Mouse (Mus musculus) midbrain, embryonic 16.5 days (tissue): ENCODE measurements at regions not wholly inside any gene's neighbourhood (a gene's known extent, or its start where the extent isn't known, plus 50 kb on each side); places are given as distances from the start of the nearest gene placed in this dataset.

Experiments
- ATAC-seq: fragments of 200-750 bp; cut with Nextera tagmentation; 2 replicates; pipeline ENCODE4 v1.8.0; 2017; ENCODE audit warnings: moderate TSS enrichment
- H3K27ac ChIP-seq: fragments of 300-500 bp; sonication (generic); 2 replicates; pipeline ENCODE4 v1.5.1; 2014; ENCODE audit warnings: mild to moderate bottlenecking, low read length, mixed read lengths
- H3K27me3 ChIP-seq: fragments of 300-500 bp; sonication (generic); 2 replicates; pipeline ENCODE4 v1.6.1; 2014; ENCODE audit warnings: low read depth, low read length, mixed read lengths; ENCODE audit not compliant: control insufficient read depth, insufficient read depth
- H3K36me3 ChIP-seq: fragments of 300-500 bp; sonication (generic); 2 replicates; pipeline ENCODE4 v1.6.1; 2014; ENCODE audit warnings: mild to moderate bottlenecking, low read length, moderate library complexity, mixed read lengths; ENCODE audit not compliant: control insufficient read depth, insufficient read depth
- H3K4me1 ChIP-seq: fragments of 300-500 bp; sonication (generic); 2 replicates; pipeline ENCODE4 v1.6.1; 2014; ENCODE audit warnings: mild to moderate bottlenecking, low read length, mixed read lengths; ENCODE audit not compliant: control insufficient read depth, insufficient read depth
- H3K4me2 ChIP-seq: fragments of 300-500 bp; sonication (generic); 2 replicates; pipeline ENCODE4 v1.6.1; 2014; ENCODE audit warnings: mild to moderate bottlenecking, low read length, mixed read lengths
- H3K4me3 ChIP-seq: fragments of 300-500 bp; sonication (generic); 2 replicates; pipeline ENCODE4 v1.5.1; 2014; ENCODE audit warnings: low read depth, mild to moderate bottlenecking, low read length, moderate library complexity, mixed read lengths
- H3K9ac ChIP-seq: fragments of 300-500 bp; sonication (generic); 2 replicates; pipeline ENCODE4 v1.6.1; 2014; ENCODE audit warnings: low read depth, low read length, mixed read lengths
- H3K9me3 ChIP-seq: fragments of 300-500 bp; sonication (generic); replicated peaks from 2 replicates; pipeline ENCODE4 v1.6.1; 2014; ENCODE audit warnings: mild to moderate bottlenecking, low read length, mixed read lengths; ENCODE audit not compliant: control insufficient read depth, poor library complexity, severe bottlenecking
- WGBS: fragments of 180-500 bp; shearing (Covaris S2); extraction: QIAGEN DNeasy Blood & Tissue Kit; methylation state at CpG from one replicate; pipeline ENCODE4 v1.1.7; 2014; 5-methylcytosine and 5-hydroxymethylcytosine counted together

DNA sequence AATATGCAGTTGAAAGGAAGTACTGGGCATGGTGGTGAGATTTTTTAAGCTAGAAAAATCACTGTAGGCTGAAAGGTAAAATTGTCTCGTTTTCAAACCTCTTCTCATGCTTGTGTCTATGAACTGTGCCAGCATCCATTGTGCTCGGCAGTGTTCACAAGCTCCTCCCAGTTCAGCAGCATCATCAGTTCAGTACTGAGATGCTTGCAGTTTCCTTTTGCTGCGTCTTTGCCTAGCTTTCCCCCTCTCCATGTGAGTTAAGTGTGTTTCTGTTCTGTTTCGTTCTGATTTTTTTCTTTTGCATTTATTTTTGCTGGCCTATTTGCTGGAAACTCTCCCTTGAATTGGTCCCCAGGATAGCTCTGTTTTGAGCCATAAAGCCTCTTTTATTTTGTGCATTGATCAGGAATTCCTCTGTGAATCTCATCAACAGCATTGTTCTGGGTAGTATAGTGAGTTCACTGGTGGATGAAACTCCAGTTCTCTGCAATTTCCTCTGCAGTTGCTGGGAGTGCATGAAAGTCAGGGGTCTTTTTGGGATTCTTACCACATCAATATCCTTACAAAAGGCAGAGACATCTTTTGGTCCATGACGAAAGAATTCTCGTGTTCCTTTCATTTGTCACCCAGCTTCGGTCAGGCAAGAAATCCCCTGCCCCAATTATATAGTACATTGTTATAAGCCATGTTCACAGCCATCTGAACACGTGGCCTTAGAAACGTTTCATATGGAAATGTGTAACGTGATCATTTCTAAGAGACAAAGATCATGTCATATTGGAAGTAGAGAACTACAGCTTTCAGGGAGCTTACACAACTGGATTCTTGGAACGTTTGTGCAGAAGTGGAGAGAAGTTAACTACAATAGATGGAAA lies 326.2 kb upstream of the Frg1 start:
- Histone ChIP-seq H3K27ac (no peak overlapping the region), H3K9me3 (no peaks in the 10 kb centered on the region), H3K36me3 (no peaks in the 10 kb centered on the region), H3K4me2 (peak overlapping the region; percentile 37), H3K4me3 (no peak overlapping the region), H3K4me1 (peaks cover 3% of the 10 kb centered on the region; the same call in 1 of the 2 replicates), H3K27me3 (no peaks in the 10 kb centered on the region), H3K9ac (no peak overlapping the region)
- peak; percentile 85; the same call in 1 of the 2 replicates for ATAC-seq
- 26% methylated on average over 11 of the region's 11 CpGs for WGBS

DNA sequence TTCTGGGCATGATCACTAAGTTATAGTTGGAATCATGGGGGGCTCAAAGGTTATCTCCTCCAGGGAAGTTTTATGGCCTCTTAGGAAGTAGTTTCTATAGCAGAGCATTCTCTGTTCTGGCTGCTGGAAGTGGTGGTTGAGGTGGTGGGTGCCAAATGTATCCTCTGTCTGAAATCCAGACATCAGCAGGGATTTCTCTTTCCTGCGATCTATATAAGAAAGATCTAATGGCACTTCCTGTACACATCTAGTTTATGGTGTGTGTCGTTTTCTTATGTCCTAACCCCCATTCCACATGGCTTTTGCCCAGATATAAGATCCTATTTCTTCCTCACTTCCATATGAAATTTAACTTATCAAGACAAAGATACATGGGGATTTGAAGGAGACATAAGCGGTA lies 300.1 kb upstream of the Frg1 start:
- Histone ChIP-seq H3K9me3 (no peaks in the 10 kb centered on the region), H3K4me3 (no peak overlapping the region), H3K4me1 (no peaks in the 10 kb centered on the region), H3K4me2 (no peak overlapping the region), H3K36me3 (no peaks in the 10 kb centered on the region), H3K9ac (no peak overlapping the region), H3K27ac (no peak overlapping the region), H3K27me3 (no peaks in the 10 kb centered on the region)
- ATAC-seq, result no peak
- WGBS, result 97% methylated on average over 3 of the region's 3 CpGs

- no peaks in the 10 kb centered on the region for H3K27me3 ChIP-seq
- no peaks in the 10 kb centered on the region for H3K36me3 ChIP-seq
- WGBS, result 23% methylated on average over 4 of the region's 4 CpGs
- H3K9me3 ChIP-seq, result no peaks in the 10 kb centered on the region
- peak; percentile 91 for ATAC-seq
- H3K27ac ChIP-seq, result no peak overlapping the region
- H3K4me3 ChIP-seq, result no peak overlapping the region
- H3K4me1 ChIP-seq, result no peaks in the 10 kb centered on the region
- H3K9ac ChIP-seq, result no peak overlapping the region
- no peak overlapping the region for H3K4me2 ChIP-seq
These were observed 296.9 kb upstream of the Frg1 start for GRCm38 (mm10) chr8:41713634-41714330.

DNA sequence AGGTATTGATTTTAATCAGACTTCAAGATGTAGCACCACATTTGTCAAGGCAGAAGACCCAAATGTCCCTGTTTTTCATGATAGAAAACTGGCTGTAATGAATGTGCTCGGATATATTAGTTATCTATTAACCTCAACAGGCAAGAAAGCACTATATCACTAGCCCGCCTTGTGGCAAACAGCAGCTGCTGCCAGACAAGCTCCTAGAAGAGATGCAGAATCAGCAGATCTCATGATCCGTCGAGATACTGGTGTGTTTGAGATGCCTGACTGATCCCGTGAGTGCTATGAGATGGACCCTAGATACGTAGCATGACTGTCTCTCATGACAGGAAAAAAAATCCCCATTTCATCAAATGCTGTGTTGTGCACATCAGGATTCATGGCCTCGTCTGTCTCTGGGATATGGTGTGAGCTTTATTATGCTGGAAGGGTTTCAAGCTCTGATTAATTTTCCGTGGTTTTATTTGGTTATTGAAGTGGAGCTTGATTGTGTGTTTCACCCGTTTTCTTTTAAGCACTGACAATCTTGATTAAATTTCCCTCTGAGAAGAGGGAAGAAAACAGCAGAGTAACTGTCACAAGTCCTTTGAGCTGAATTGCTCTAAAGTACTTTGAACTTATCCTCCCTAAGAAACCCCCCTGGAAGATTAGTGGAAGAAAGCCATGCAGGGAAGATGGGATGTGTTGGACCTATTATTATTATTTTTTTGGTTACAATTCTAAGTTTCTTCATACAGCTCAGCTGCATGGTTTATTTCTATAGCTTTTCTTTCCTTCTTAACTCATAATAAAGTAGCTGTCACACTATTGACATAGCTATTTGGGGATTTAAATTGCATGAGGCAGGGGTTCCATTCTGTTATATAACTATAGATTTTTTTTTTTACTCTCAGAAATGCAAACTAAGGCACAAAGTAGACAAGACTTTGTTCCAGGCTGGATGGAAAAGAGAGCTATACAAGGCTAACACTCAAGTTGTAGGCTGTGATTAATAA lies 287.4 kb upstream of the Frg1 start:
- H3K27me3 ChIP-seq, result no peaks in the 10 kb centered on the region
- ATAC-seq, result no peak
- H3K4me1 ChIP-seq, result peaks cover 5% of the 10 kb centered on the region; the same call in 1 of the 2 replicates
- H3K36me3 ChIP-seq, result no peaks in the 10 kb centered on the region
- H3K4me2 ChIP-seq, result peak overlapping the region; percentile 27; the same call in 1 of the 2 replicates
- H3K4me3 ChIP-seq, result no peak overlapping the region
- no peak overlapping the region for H3K9ac ChIP-seq
- 28% methylated on average over 9 of the region's 9 CpGs for WGBS
- no peaks in the 10 kb centered on the region for H3K9me3 ChIP-seq
- H3K27ac ChIP-seq, result no peak overlapping the region
